Mouse (Mus musculus) fibroblast of lung, adult 2 months (primary cell): ENCODE measurements around the gene Paics.
"Not testable (repeated sequence)": the region's sequence is repeated elsewhere in the genome, so short reads cannot be mapped to it uniquely, and the experiment has no call there.

ENCODE experiments used
- DNase-seq: peaks from one replicate; pipeline ENCODE4 v3.0.0-alpha.2; 2011; ENCODE audit warnings: low read depth

Paics gene

GRCm38 (mm10) chr5:76951106-76952027 lies at the start of gene Paics, which contains the start of gene Ppat:
TSS of gene Paics (plus strand) at chr5:76951307.
TSS of gene Ppat (minus strand) at chr5:76951578.
- peak; percentile 97 for DNase-seq

GRCm38 (mm10) chr5:76902131-76902530 lies 49.0 kb upstream of the Paics start:
- DNase-seq: no peak

GRCm38 (mm10) chr5:76904713-76905404 lies 46.2 kb upstream of the Paics start:
- DNase-seq: no peak

- DNase-seq: peak; percentile 85
These were observed 45.5 kb upstream of the Paics start, which contains the start of gene Aasdh for GRCm38 (mm10) chr5:76905405-76906154. TSS of gene Aasdh (minus strand) at chr5:76905514.

- no peak for DNase-seq
These were observed 45.0 kb upstream of the Paics start for GRCm38 (mm10) chr5:76906155-76906499.

- DNase-seq: no peak
These were observed 40.3 kb upstream of the Paics start for GRCm38 (mm10) chr5:76910807-76911206.

- DNase-seq: not testable (repeated sequence)
These were observed 38.6 kb upstream of the Paics start for GRCm38 (mm10) chr5:76912522-76912921.

- DNase-seq: no peak
These were observed 28.3 kb upstream of the Paics start for GRCm38 (mm10) chr5:76922833-76923232.

- DNase-seq: peak; percentile 24
These were observed 27.7 kb upstream of the Paics start for GRCm38 (mm10) chr5:76923428-76923827.

- DNase-seq: no peak
These were observed 26.8 kb upstream of the Paics start for GRCm38 (mm10) chr5:76924296-76924695.

GRCm38 (mm10) chr5:76928124-76928832 lies 22.8 kb upstream of the Paics start:
- DNase-seq: peak; percentile 68

GRCm38 (mm10) chr5:76929180-76929877 lies 21.8 kb upstream of the Paics start:
- no peak for DNase-seq

- DNase-seq: no peak
These were observed 11.4 kb upstream of the Paics start for GRCm38 (mm10) chr5:76939717-76940116.

- DNase-seq: no peak
These were observed 9.1 kb upstream of the Paics start for GRCm38 (mm10) chr5:76941975-76942374.

GRCm38 (mm10) chr5:76942505-76942904 lies 8.6 kb upstream of the Paics start:
- DNase-seq: no peak

GRCm38 (mm10) chr5:76944965-76945677 lies 6.0 kb upstream of the Paics start:
- no peak for DNase-seq

GRCm38 (mm10) chr5:76945678-76946033 lies 5.5 kb upstream of the Paics start:
- no peak for DNase-seq

- DNase-seq: no peak
These were observed 4.0 kb upstream of the Paics start for GRCm38 (mm10) chr5:76947142-76947541.

GRCm38 (mm10) chr5:76947758-76948157 lies 3.3 kb upstream of the Paics start:
- DNase-seq: no peak

GRCm38 (mm10) chr5:76950343-76951105 lies 583 bp upstream of the Paics start:
- no peak for DNase-seq
